Mouse (Mus musculus): ENCODE data around the gene Vti1a. TPM values are rescaled to one million over a fixed set of nuclear protein-coding genes. Genes with fewer than 3 reads are reported as not detected.

Vti1a gene
- total RNA-seq, 2 experiments from 2014 or later, result 48.1 to 54.4 TPM

Other genes starting within 250 kb of the Vti1a start
- gene Gpam, start 189.1 kb upstream of the Vti1a start, total RNA-seq (2021), result 10 to 100 TPM; 73.0 to 76.0 TPM
- gene Tectb, start 135.6 kb upstream of the Vti1a start, total RNA-seq (2021), result under 1 TPM; 0.13 to 0.48 TPM
- gene Gucy2g, start 75.1 kb upstream of the Vti1a start, total RNA-seq (2021), result under 1 TPM; 0.38 to 0.59 TPM
- gene Acsl5, start 64.4 kb upstream of the Vti1a start, total RNA-seq (2021), result 10 to 100 TPM; 27.3 to 29.9 TPM
- gene Zdhhc6, start 263 bp upstream of the Vti1a start, total RNA-seq (2021), result 10 to 100 TPM; 27.1 to 29.2 TPM